Mouse (Mus musculus) gonadal fat pad, adult 2 months (tissue): Measurements from ENCODE around the gene Obsl1. TPM values are rescaled to one million over a fixed set of nuclear protein-coding genes. Genes with fewer than 3 reads are reported as not detected.

Experiments
- DNase-seq: peaks from one replicate; pipeline ENCODE4 v3.0.0-alpha.2; 2012; ENCODE audit warnings: low read depth
- polyA plus RNA-seq: library from polyadenylated mRNA; depleted of rRNA; stranded (reverse); fragments of >200 nt; gene quantifications from 2 replicates; pipeline ENCODE4 v1.2.3, GENCODE M21; 2012

Obsl1 gene
- polyA plus RNA-seq, 1 experiment = 26.6 TPM

DNA sequence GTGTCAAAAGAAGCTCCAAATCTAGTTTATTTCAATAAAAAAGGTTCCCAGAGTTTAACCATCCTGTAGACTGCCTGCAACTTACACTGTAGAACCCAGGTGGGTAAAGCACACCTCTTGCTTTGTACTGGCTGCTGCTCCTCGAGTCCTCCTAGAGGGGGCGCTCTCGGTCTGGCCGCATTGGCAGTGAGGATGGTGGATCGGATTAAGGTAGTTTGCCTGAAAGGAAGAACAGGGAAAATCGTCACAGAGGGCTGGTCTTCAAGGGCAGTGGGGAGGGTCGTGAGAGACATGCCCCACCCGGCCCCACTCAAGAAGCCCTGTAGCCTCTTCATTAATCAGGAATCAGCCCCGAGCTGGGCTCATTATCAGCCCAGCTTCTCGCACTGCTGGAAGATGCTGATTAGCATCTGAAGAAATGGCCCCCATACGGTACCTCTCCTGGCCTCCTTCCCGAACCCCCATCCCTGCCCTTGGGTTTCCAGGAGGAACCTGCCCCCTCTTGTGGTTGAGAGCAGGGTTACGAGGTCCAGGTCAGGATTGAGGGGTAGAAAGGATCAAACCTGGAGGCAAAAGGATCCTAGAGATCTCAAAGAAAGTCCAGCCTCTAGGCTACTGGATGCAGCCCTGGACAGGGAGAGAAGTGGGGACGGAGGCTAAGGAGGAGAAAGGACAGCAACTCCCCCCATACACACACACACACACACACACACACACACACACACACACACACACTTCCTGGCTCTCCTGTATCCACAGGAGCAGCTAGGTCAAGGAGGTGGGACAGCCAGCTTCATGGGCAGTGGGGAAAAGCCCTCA, 49.3 kb downstream of the Obsl1 start:
- no peak for DNase-seq

- no peak for DNase-seq
Observed at GRCm38 (mm10) chr1:75455948-75456347, 50.3 kb downstream of the Obsl1 start.

DNA sequence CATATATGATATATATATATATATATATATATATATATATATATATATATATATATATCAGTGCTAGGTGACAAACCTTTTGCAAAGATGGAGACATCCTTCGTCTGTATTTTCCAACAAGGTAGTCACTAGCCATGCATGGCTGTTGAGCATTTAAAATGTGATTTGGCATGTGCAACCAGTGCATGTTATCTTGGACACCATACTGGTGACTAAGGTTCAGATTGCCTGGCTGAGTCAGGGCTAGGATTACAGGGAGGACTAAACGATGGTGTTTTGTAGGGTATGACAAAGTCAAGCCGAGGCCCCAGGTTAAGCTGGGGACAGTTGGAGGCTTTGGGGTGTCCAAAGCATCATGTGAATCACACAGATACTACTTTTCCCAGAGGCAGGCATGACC, 50.8 kb downstream of the Obsl1 start:
- DNase-seq = no peak

GRCm38 (mm10) chr1:75451900-75452299, 54.4 kb downstream of the Obsl1 start:
- DNase-seq = no peak

DNA sequence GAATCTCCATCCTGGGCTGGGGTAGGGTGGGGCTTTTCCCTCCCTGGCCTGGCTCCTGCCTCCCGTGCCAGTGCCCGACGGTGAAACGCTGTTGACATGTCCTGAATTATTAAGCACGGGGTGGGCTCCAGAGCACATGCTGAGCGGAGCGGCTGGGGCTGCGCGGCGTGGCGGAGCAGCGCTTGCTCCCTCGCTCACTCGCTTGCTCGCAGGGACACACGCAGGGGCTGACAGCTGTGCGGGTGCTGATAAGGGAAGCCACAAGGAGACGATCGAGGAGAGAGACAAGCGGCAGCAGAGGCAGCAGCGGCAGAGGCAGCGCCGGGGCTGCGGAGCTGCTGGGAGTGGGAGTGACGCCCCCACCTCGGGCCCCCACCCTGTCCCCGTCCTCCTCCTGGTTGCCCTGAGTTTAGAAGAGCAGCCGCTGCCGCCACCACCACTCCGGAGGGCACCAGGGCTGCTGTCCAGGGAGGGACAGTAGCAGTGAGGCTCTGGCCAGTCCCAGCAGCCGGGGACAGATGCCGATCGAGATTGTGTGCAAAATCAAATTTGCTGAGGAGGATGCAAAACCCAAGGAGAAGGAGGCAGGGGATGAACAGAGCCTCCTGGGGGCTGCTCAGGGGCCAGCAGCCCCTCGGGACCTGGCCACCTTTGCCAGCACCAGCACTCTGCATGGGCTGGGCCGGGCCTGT, 55.8 kb downstream of the Obsl1 start, which contains the start of gene Asic4:
Gene Asic4, plus strand, starts transcription at position 123 of the 692 bp plus-strand sequence.
- DNase-seq = no peak

- DNase-seq = no peak
Observed at GRCm38 (mm10) chr1:75449377-75450135, 56.7 kb downstream of the Obsl1 start.

GRCm38 (mm10) chr1:75448937-75449336, 57.3 kb downstream of the Obsl1 start:
- no peak for DNase-seq

- DNase-seq = no peak
Observed at GRCm38 (mm10) chr1:75448052-75448431, 58.2 kb downstream of the Obsl1 start.

DNA sequence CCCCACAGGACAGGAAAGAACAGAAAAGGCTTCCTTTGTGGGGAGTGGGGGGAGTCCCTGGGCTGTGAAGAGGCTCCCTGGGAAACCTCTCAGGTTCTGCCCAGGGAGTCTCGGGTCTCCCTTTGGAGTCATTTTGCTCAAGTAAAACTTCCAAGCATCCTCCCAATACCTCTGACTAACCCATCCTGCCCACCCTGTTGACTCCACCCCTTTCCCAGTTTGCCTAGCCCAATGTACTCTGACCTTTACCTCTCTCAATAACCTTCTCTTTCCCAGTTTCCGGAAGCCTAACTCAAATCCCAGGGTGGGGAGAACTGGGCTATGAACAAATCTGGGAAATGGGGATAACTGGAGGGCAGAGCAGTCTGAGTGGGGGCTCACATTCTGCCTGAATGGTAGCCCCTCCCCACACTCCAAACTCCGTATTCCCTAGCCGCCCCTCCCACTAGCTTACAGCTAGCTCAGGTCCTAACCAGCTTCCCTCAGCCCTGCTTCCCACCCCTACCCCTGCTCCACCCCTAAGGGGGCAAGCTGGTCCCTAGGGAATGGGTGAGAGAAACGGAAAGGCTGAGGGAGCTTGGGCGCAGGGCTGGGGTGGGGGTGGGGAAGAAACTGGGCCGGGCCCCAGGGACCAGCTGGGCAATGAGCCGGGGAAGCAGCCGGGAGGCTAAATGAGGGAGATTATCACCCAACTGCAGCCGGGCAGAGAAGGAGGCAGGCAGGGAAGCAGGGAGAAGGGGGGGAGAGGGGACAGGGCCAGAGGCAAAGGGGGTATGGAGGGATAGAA, 58.8 kb downstream of the Obsl1 start:
- DNase-seq = no peak

- no peak for DNase-seq
Observed at GRCm38 (mm10) chr1:75446656-75447055, 59.6 kb downstream of the Obsl1 start.

- DNase-seq = no peak
Observed at GRCm38 (mm10) chr1:75445751-75446611, 60.3 kb downstream of the Obsl1 start.

DNA sequence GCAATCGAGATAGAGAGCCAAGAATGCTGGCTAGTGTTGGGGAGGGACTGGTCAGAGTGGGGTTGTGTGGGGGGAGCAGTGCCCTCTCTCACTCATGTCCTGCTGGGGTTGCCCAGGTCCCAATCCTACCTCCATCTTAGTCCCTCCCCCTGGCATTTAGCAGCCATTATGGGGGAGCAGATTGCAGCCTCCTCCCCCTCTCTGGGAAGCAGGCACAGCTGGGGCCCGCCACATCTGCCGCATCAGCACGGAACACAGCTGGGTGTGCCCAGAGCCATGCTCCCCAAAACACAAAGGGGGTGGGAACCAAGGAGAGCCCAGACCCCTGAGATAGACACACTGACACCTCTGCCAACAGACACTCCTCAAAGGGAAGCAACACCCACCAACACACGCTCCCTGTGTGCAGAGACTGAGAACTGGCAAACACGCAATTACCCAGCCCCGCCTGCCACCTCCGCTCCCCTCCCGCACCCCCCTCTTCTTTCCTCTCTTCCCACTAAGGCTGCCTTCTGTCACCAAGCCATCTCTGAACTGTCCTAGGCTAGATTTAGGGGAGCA, 61.0 kb downstream of the Obsl1 start:
- no peak for DNase-seq

DNA sequence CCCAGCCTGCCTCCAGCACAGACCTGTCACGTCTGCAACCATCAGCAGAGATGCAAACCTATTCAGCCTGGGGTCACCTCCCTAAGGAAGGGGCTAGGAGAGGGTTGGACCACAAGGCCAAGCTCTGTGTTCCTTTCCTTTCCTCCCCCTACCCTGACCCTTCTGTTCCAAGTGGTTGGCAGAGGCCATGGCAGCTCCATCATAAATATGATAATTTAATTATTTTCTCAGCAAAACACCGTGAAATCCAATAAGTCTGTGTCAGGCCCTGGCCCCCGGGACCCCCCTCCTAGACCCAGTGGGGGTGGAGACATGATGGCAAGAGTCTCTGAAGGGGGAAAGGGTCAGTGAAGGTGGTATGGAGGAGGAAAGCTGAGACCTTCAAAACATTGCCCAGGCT, 62.0 kb downstream of the Obsl1 start:
- DNase-seq = no peak

- no peak for DNase-seq
Observed at GRCm38 (mm10) chr1:75443247-75444024, 62.8 kb downstream of the Obsl1 start.

- DNase-seq = peak; percentile 27
Observed at GRCm38 (mm10) chr1:75442811-75443210, 63.4 kb downstream of the Obsl1 start.

- DNase-seq = no peak
Observed at GRCm38 (mm10) chr1:75442171-75442570, 64.1 kb downstream of the Obsl1 start.

- DNase-seq = no peak
Observed at GRCm38 (mm10) chr1:75441471-75441996, 64.7 kb downstream of the Obsl1 start.

- no peak for DNase-seq
Observed at GRCm38 (mm10) chr1:75440661-75441060, 65.6 kb downstream of the Obsl1 start.

DNA sequence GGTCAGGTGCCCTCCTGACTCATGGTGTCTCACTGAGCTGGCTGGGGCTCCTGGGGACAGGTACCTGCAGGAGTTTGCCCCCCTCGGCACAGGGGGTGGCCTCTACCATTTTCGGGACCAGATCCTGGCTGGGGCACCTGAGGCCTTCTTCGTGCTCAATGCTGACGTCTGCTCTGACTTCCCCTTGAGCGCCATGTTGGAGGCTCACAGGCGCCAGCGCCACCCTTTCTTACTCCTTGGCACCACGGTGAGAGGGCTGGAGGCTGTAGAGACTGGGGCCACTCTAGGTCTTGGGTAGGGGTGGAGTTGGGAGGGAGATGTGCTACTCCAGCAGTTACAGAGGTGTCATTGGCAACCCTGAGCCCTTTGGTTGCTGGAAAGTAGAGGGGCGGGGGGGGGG, 67.5 kb downstream of the Obsl1 start:
- DNase-seq = no peak
